Mouse (Mus musculus) ES-E14 (cell line): ENCODE measurements at regions not wholly inside any gene's neighbourhood (a gene's known extent, or its start where the extent isn't known, plus 50 kb on each side); places are given as distances from the start of the nearest gene placed in this dataset.

Experiments used
- HCFC1 ChIP-seq: IDR thresholded peaks from 2 replicates; pipeline ENCODE4 v1.6.1; 2012; ENCODE audit warnings: low read length, inconsistent platforms, borderline replicate concordance; ENCODE audit not compliant: insufficient read depth
- MAFK ChIP-seq: IDR thresholded peaks from 2 replicates; pipeline ENCODE4 v1.6.1; 2014; ENCODE audit warnings: mild to moderate bottlenecking, low read depth, low read length, inconsistent platforms; ENCODE audit not compliant: insufficient read depth
- ZC3H11A ChIP-seq: IDR thresholded peaks from 2 replicates; pipeline ENCODE4 v1.6.1; 2012; ENCODE audit warnings: low read depth, mild to moderate bottlenecking, inconsistent platforms, low read length, borderline replicate concordance
- ZNF384 ChIP-seq: IDR thresholded peaks from 2 replicates; pipeline ENCODE4 v1.6.1; 2012; ENCODE audit warnings: low read depth, low read length, inconsistent platforms

DNA sequence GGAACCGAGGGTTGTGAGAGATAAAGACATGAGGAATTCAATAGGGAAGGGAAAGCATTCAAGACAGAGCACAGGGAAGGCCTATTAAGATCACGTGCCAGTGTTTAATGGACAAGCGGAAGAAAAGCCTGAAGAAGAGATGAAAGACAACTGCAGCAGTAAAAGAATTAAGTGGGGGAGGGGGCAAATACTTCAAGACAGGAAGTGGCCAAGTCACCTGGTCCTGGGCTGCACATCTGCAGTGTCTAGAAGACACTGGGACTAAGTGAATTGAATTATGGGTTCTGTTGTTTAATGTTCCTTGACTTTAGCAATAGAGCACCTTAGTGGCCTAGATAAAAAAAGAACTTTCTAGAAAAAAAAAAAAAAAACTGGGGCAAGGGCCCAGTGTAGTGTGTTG lies 173.6 kb downstream of the Nrp2 start:
- TF ChIP-seq ZNF384, result no peak
- no peak for TF ChIP-seq MAFK
- TF ChIP-seq HCFC1, result no peak
- no peak for TF ChIP-seq ZC3H11A
